Mouse (Mus musculus) limb, embryonic 11.5 days (tissue): ENCODE measurements at regions not wholly inside any gene's neighbourhood (a gene's known extent, or its start where the extent isn't known, plus 50 kb on each side); places are given as distances from the start of the nearest gene placed in this dataset.
A peak's percentile ranks its signal among the peaks of the same experiment; 100 is the strongest.

Experiments used
- ATAC-seq: fragments of 200-750 bp; cut with Nextera tagmentation; 2 replicates; pipeline ENCODE4 v1.8.0; 2017; ENCODE audit warnings: low read depth; ENCODE audit not compliant: insufficient number of reproducible peaks, low FRiP score, low TSS enrichment
- DNase-seq: peaks from one replicate; pipeline ENCODE4 v3.0.0-alpha.2; 2015; ENCODE audit warnings: low spot score
- H3K27ac ChIP-seq: fragments of 300-500 bp; sonication (generic); replicated peaks from 2 replicates; pipeline ENCODE4 v1.5.1; 2014; ENCODE audit warnings: low read depth, mild to moderate bottlenecking, low read length
- H3K27me3 ChIP-seq: fragments of 300-500 bp; sonication (generic); 2 replicates; pipeline ENCODE4 v1.6.1; 2014; ENCODE audit warnings: mild to moderate bottlenecking, low read length, mixed read lengths; ENCODE audit not compliant: control insufficient read depth, insufficient read depth
- H3K36me3 ChIP-seq: fragments of 300-500 bp; sonication (generic); 2 replicates; pipeline ENCODE4 v1.6.1; 2014; ENCODE audit warnings: mild to moderate bottlenecking, low read length, moderate library complexity, mixed read lengths; ENCODE audit not compliant: control insufficient read depth, insufficient read depth
- H3K4me1 ChIP-seq: fragments of 300-500 bp; sonication (generic); 2 replicates; pipeline ENCODE4 v1.6.1; 2014; ENCODE audit warnings: low read length, mixed read lengths; ENCODE audit not compliant: control insufficient read depth, insufficient read depth
- H3K4me2 ChIP-seq: fragments of 300-500 bp; sonication (generic); 2 replicates; pipeline ENCODE4 v1.6.1; 2014; ENCODE audit warnings: low read depth, mild to moderate bottlenecking, moderate library complexity; ENCODE audit not compliant: severe bottlenecking
- H3K4me3 ChIP-seq: fragments of 300-500 bp; sonication (generic); 2 replicates; pipeline ENCODE4 v1.5.1; 2014; ENCODE audit warnings: low read depth, low read length
- H3K9ac ChIP-seq: fragments of 300-500 bp; sonication (generic); 2 replicates; pipeline ENCODE4 v1.6.1; 2014; ENCODE audit warnings: mild to moderate bottlenecking, low read length
- H3K9me3 ChIP-seq: fragments of 300-500 bp; sonication (generic); 2 replicates; pipeline ENCODE4 v1.6.1; 2016; ENCODE audit warnings: low read length; ENCODE audit not compliant: control insufficient read depth
- WGBS: fragments of 180-500 bp; shearing (Covaris S2); extraction: QIAGEN DNeasy Blood & Tissue Kit; methylation state at CpG from one replicate; pipeline ENCODE4 v1.1.7; 2014; 5-methylcytosine and 5-hydroxymethylcytosine counted together

- ATAC-seq: no peak
- H3K4me1 ChIP-seq: peaks cover 14% of the 10 kb centered on the region
- no peak for DNase-seq
- no peak overlapping the region for H3K27ac ChIP-seq
- peaks cover 13% of the 10 kb centered on the region for H3K27me3 ChIP-seq
- 79% methylated on average over 6 of the region's 6 CpGs for WGBS
- no peaks in the 10 kb centered on the region for H3K9me3 ChIP-seq
- no peak overlapping the region for H3K4me3 ChIP-seq
- no peak overlapping the region for H3K9ac ChIP-seq
- no peaks in the 10 kb centered on the region for H3K36me3 ChIP-seq
- H3K4me2 ChIP-seq: no peak overlapping the region
Observed at GRCm38 (mm10) chr15:85656852-85657251, 74.6 kb upstream of the Wnt7b start.

GRCm38 (mm10) chr15:85657441-85657989, 75.2 kb upstream of the Wnt7b start:
- Histone ChIP-seq H3K9ac (no peak overlapping the region), H3K4me2 (no peak overlapping the region), H3K27ac (no peak overlapping the region), H3K9me3 (no peaks in the 10 kb centered on the region), H3K4me3 (no peak overlapping the region), H3K4me1 (peaks cover 14% of the 10 kb centered on the region), H3K36me3 (no peaks in the 10 kb centered on the region), H3K27me3 (peaks cover 16% of the 10 kb centered on the region)
- no peak for ATAC-seq
- DNase-seq: no peak
- 76% methylated on average over 8 of the region's 8 CpGs for WGBS

GRCm38 (mm10) chr15:85658101-85658885, 76.0 kb upstream of the Wnt7b start:
- no peaks in the 10 kb centered on the region for H3K9me3 ChIP-seq
- ATAC-seq (no peak), DNase-seq (no peak)
- 59% methylated on average over 14 of the region's 14 CpGs for WGBS
- H3K4me3 ChIP-seq: no peak overlapping the region
- no peak overlapping the region for H3K4me2 ChIP-seq
- no peak overlapping the region for H3K27ac ChIP-seq
- peaks cover 18% of the 10 kb centered on the region for H3K27me3 ChIP-seq
- peaks cover 13% of the 10 kb centered on the region for H3K4me1 ChIP-seq
- H3K36me3 ChIP-seq: no peaks in the 10 kb centered on the region
- H3K9ac ChIP-seq: no peak overlapping the region

- H3K9ac ChIP-seq: no peak overlapping the region
- WGBS: 10% methylated on average over 45 of the region's 45 CpGs
- H3K4me3 ChIP-seq: no peak overlapping the region
- no peaks in the 10 kb centered on the region for H3K36me3 ChIP-seq
- peaks cover 6% of the 10 kb centered on the region; the same call in 1 of the 2 replicates for H3K4me1 ChIP-seq
- DNase-seq (no peak), ATAC-seq (no peak)
- H3K9me3 ChIP-seq: no peaks in the 10 kb centered on the region
- H3K4me2 ChIP-seq: peak overlapping the region; percentile 38
- peaks cover 30% of the 10 kb centered on the region for H3K27me3 ChIP-seq
- no peak overlapping the region for H3K27ac ChIP-seq
Observed at GRCm38 (mm10) chr15:85660528-85661392, 74.0 kb upstream of the Ppara start.

GRCm38 (mm10) chr15:85661393-85661690, 73.4 kb upstream of the Ppara start:
- Histone ChIP-seq H3K9me3 (no peaks in the 10 kb centered on the region), H3K36me3 (no peaks in the 10 kb centered on the region), H3K4me3 (no peak overlapping the region), H3K27me3 (peaks cover 31% of the 10 kb centered on the region), H3K4me2 (no peak overlapping the region), H3K4me1 (peaks cover 5% of the 10 kb centered on the region; the same call in 1 of the 2 replicates), H3K9ac (no peak overlapping the region), H3K27ac (no peak overlapping the region)
- ATAC-seq (no peak), DNase-seq (no peak)
- WGBS: 84% methylated on average over 2 of the region's 2 CpGs

- no peak for ATAC-seq
- no peak overlapping the region for H3K27ac ChIP-seq
- no peaks in the 10 kb centered on the region for H3K36me3 ChIP-seq
- H3K27me3 ChIP-seq: peaks cover 35% of the 10 kb centered on the region
- no peak overlapping the region for H3K4me3 ChIP-seq
- no peaks in the 10 kb centered on the region for H3K9me3 ChIP-seq
- no peak overlapping the region for H3K9ac ChIP-seq
- H3K4me2 ChIP-seq: no peak overlapping the region
- H3K4me1 ChIP-seq: peaks cover 5% of the 10 kb centered on the region; the same call in 1 of the 2 replicates
- DNase-seq: no peak
- WGBS: 95% methylated on average over 5 of the region's 5 CpGs
Observed at GRCm38 (mm10) chr15:85661771-85662170, 73.0 kb upstream of the Ppara start.

- H3K9me3 ChIP-seq: no peaks in the 10 kb centered on the region
- H3K27ac ChIP-seq: no peak overlapping the region
- H3K4me1 ChIP-seq: peaks cover 5% of the 10 kb centered on the region; the same call in 1 of the 2 replicates
- DNase-seq: no peak
- no peaks in the 10 kb centered on the region for H3K36me3 ChIP-seq
- no peak overlapping the region for H3K9ac ChIP-seq
- no peak for ATAC-seq
- H3K27me3 ChIP-seq: peaks cover 36% of the 10 kb centered on the region
- no peak overlapping the region for H3K4me2 ChIP-seq
- 85% methylated on average over 8 of the region's 8 CpGs for WGBS
- H3K4me3 ChIP-seq: no peak overlapping the region
Observed at GRCm38 (mm10) chr15:85662271-85662670, 72.5 kb upstream of the Ppara start.

- H3K27ac ChIP-seq: no peak overlapping the region
- H3K9me3 ChIP-seq: no peaks in the 10 kb centered on the region
Observed at GRCm38 (mm10) chr15:85662673-85663072, 72.1 kb upstream of the Ppara start.

More at GRCm38 (mm10) chr15:85662673-85663072, 72.1 kb upstream of the Ppara start:
- Histone ChIP-seq H3K27me3 (peaks cover 40% of the 10 kb centered on the region), H3K4me2 (no peak overlapping the region), H3K36me3 (no peaks in the 10 kb centered on the region), H3K9ac (no peak overlapping the region), H3K4me3 (no peak overlapping the region), H3K4me1 (peaks cover 5% of the 10 kb centered on the region; the same call in 1 of the 2 replicates)
- 88% methylated on average over 4 of the region's 4 CpGs for WGBS
- ATAC-seq: no peak
- no peak for DNase-seq
